Mouse (Mus musculus) bone marrow macrophage, adult 2 months (primary cell): ENCODE measurements around the gene Pdx1.

Experiments
- CTCF ChIP-seq: IDR thresholded peaks from 2 replicates; pipeline ENCODE4 v1.5.1; 2012; ENCODE audit warnings: low read depth, mild to moderate bottlenecking, low read length, moderate library complexity
- POLR2A ChIP-seq: IDR thresholded peaks from 2 replicates; pipeline ENCODE4 v1.6.1; 2012; ENCODE audit warnings: mild to moderate bottlenecking, low read depth, low read length, borderline replicate concordance

DNA sequence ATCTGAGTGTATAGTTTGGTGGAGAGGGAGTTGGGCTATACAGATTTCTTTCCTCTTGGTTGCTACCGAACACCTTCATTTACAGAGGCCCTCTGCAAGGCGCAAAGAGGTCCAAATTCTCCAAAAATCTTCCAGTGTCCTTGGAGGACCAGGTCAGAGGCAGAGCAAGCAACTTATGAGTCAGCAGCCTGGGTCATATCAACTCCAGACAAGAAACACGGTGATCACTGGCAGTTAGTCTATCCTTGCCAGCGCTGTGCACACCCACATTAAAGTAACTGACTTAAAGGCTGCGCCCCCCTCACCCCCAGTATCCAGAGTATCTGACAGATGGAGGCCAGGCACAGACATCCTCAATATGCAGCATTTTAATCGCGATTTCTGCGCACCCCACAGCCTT is 1.0 kb upstream of the Pdx1 start:
- no peak for TF ChIP-seq CTCF
- TF ChIP-seq POLR2A: no peak
